Mouse (Mus musculus): ENCODE measurements around the gene Aoah.

DNA sequence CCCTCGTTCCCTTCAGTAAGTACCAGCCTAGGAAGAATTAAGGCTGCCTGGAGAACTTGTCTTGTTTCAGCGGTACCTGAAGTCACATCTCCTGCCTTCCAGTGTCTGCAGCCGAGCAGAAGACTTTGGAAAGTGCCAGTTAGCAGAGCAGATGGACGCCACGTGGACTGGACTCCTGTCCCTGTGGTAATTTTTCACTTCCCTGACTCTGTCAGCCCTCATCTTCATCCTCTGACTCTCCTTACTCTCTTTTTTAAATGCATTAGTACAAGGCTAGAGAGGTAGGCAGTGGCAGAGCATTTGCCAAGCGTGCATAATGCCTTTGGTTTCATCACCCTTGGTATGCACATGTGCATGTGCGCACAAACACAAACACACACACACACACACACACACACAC is 8.0 kb upstream of the Aoah start:
- TF ChIP-seq CTCF (IDR thresholded peaks at IDR 0.05; ENCODE audit: low read depth) (no peak), EP300 (optimal IDR thresholded peaks at IDR 0.05) (no peak)

Measured in stomach, postnatal 0 days (tissue).